Mouse (Mus musculus) layer of hippocampus, adult 9-10 months (tissue): ENCODE measurements around the gene Ankrd50.

ENCODE experiments used
- DNase-seq: peaks from one replicate; pipeline ENCODE4 v3.0.0; 2022; ENCODE audit warnings: low spot score

Ankrd50 gene

GRCm38 (mm10) chr3:38466139-38466538 is 18.5 kb downstream of the Ankrd50 start:
- no peak for DNase-seq

- DNase-seq = no peak
These were observed 21.5 kb downstream of the Ankrd50 start for GRCm38 (mm10) chr3:38463149-38463548.

GRCm38 (mm10) chr3:38461742-38462141 is 22.9 kb downstream of the Ankrd50 start:
- DNase-seq = no peak

- DNase-seq = no peak
These were observed 24.4 kb downstream of the Ankrd50 start for GRCm38 (mm10) chr3:38460250-38460624.

GRCm38 (mm10) chr3:38459507-38460249 is 25.0 kb downstream of the Ankrd50 start:
- DNase-seq = no peak

- DNase-seq = no peak
These were observed 27.6 kb downstream of the Ankrd50 start for GRCm38 (mm10) chr3:38457041-38457440.

- peak; percentile 33 for DNase-seq
These were observed 32.4 kb downstream of the Ankrd50 start for GRCm38 (mm10) chr3:38452199-38452598.

- peak; percentile 44 for DNase-seq
These were observed 38.1 kb downstream of the Ankrd50 start for GRCm38 (mm10) chr3:38446586-38446985.

- no peak for DNase-seq
These were observed 40.8 kb downstream of the Ankrd50 start for GRCm38 (mm10) chr3:38443875-38444274.

GRCm38 (mm10) chr3:38440564-38440991 is 44.1 kb downstream of the Ankrd50 start:
- no peak for DNase-seq

GRCm38 (mm10) chr3:38436596-38436995 is 48.0 kb downstream of the Ankrd50 start:
- no peak for DNase-seq

GRCm38 (mm10) chr3:38435828-38436227 is 48.8 kb downstream of the Ankrd50 start:
- no peak for DNase-seq

GRCm38 (mm10) chr3:38434486-38434885 is 50.2 kb downstream of the Ankrd50 start:
- no peak for DNase-seq

GRCm38 (mm10) chr3:38433495-38434464 is 50.9 kb downstream of the Ankrd50 start:
- no peak for DNase-seq

- no peak for DNase-seq
These were observed 53.2 kb downstream of the Ankrd50 start for GRCm38 (mm10) chr3:38431461-38431860.

GRCm38 (mm10) chr3:38431042-38431441 is 53.6 kb downstream of the Ankrd50 start:
- no peak for DNase-seq

GRCm38 (mm10) chr3:38427200-38427599 is 57.4 kb downstream of the Ankrd50 start:
- no peak for DNase-seq

- DNase-seq = no peak
These were observed 60.7 kb downstream of the Ankrd50 start for GRCm38 (mm10) chr3:38423966-38424365.

- no peak for DNase-seq
These were observed 64.7 kb downstream of the Ankrd50 start for GRCm38 (mm10) chr3:38419896-38420295.

- DNase-seq = no peak
These were observed 69.2 kb downstream of the Ankrd50 start for GRCm38 (mm10) chr3:38415292-38415930.
